Mouse (Mus musculus): ENCODE results near the gene Ddx11. TPM values are rescaled to one million over a fixed set of nuclear protein-coding genes. Genes with fewer than 3 reads are reported as not detected.

The Ddx11 gene
- total and polyA plus RNA-seq, 3 experiments: 8.9 to 28.1 (median 22.9) TPM

GRCm38 (mm10) chr17:66108198-66108597, 15.1 kb upstream of the Ddx11 start:
- TF ChIP-seq CTCF (IDR thresholded peaks at IDR 0.05; ENCODE audit: low read depth, low read length): no peak
- no peak for TF ChIP-seq TAL1 (conservative IDR thresholded peaks at IDR 0.05; ENCODE audit: low read depth, low read length)
- no peak for TF ChIP-seq GATA1 (IDR thresholded peaks at IDR 0.05; ENCODE audit: borderline replicate concordance, low read length)
- TF ChIP-seq GATA2 (IDR thresholded peaks at IDR 0.05; ENCODE audit: borderline replicate concordance, low read depth, low read length): no peak
- no peak for TF ChIP-seq POLR2AphosphoS5 (IDR thresholded peaks at IDR 0.05; ENCODE audit: insufficient replicate concordance, low read depth, low read length)
- H3K9me3 ChIP-seq (replicated peaks): no peaks in the 10 kb centered on the region
- no peak overlapping the region for H3K4me3 ChIP-seq (ENCODE audit: low read depth, low read length)
- peaks cover 3% of the 10 kb centered on the region for H3K36me3 ChIP-seq (replicated peaks)
- DNase-seq (ENCODE audit: low spot score) (no peak), ATAC-seq (ENCODE audit: extremely low read depth, insufficient number of reproducible peaks, low FRiP score, poor library complexity, severe bottlenecking) (no peak)
- H3K27me3 ChIP-seq (ENCODE audit: insufficient read depth, low read length): no peaks in the 10 kb centered on the region
- H3K4me1 ChIP-seq (ENCODE audit: insufficient read depth, low read depth, low read length): peaks cover 46% of the 10 kb centered on the region

- no peak for DNase-seq (ENCODE audit: low spot score)
- Histone ChIP-seq H3K4me1 (ENCODE audit: insufficient read depth, low read depth, low read length) (peaks cover 50% of the 10 kb centered on the region), H3K9me3 (replicated peaks) (no peaks in the 10 kb centered on the region), H3K4me3 (ENCODE audit: low read depth, low read length) (peak overlapping the region; percentile 94), H3K27me3 (ENCODE audit: insufficient read depth, low read length) (no peaks in the 10 kb centered on the region), H3K36me3 (replicated peaks) (peaks cover 26% of the 10 kb centered on the region)
- ATAC-seq (ENCODE audit: extremely low read depth, insufficient number of reproducible peaks, low FRiP score, poor library complexity, severe bottlenecking): no peak
- TF ChIP-seq POLR2AphosphoS5 (IDR thresholded peaks at IDR 0.05; ENCODE audit: insufficient replicate concordance, low read depth, low read length) (no peak), GATA2 (IDR thresholded peaks at IDR 0.05; ENCODE audit: borderline replicate concordance, low read depth, low read length) (no peak), GATA1 (IDR thresholded peaks at IDR 0.05; ENCODE audit: borderline replicate concordance, low read length) (no peak), CTCF (IDR thresholded peaks at IDR 0.05; ENCODE audit: low read depth, low read length) (no peak), TAL1 (conservative IDR thresholded peaks at IDR 0.05; ENCODE audit: low read depth, low read length) (no peak)
Measured at GRCm38 (mm10) chr17:66110746-66111145, 12.6 kb upstream of the Ddx11 start.

- Histone ChIP-seq H3K4me1 (ENCODE audit: insufficient read depth, low read depth, low read length) (peaks cover 49% of the 10 kb centered on the region), H3K36me3 (replicated peaks) (peaks cover 34% of the 10 kb centered on the region), H3K4me3 (ENCODE audit: low read depth, low read length) (peak within 1 kb of the TSS; percentile 94), H3K27me3 (ENCODE audit: insufficient read depth, low read length) (no peaks in the 10 kb centered on the region), H3K9me3 (replicated peaks) (no peaks in the 10 kb centered on the region)
- ATAC-seq (ENCODE audit: extremely low read depth, insufficient number of reproducible peaks, low FRiP score, poor library complexity, severe bottlenecking): peak; percentile 94
- DNase-seq (ENCODE audit: low spot score): peak; percentile 90
- TF ChIP-seq GATA1 (IDR thresholded peaks at IDR 0.05; ENCODE audit: borderline replicate concordance, low read length) (no peak), GATA2 (IDR thresholded peaks at IDR 0.05; ENCODE audit: borderline replicate concordance, low read depth, low read length) (no peak), TAL1 (conservative IDR thresholded peaks at IDR 0.05; ENCODE audit: low read depth, low read length) (no peak), CTCF (IDR thresholded peaks at IDR 0.05; ENCODE audit: low read depth, low read length) (no peak), POLR2AphosphoS5 (IDR thresholded peaks at IDR 0.05; ENCODE audit: insufficient replicate concordance, low read depth, low read length) (no peak)
Measured at GRCm38 (mm10) chr17:66111402-66111959, 11.8 kb upstream of the Ddx11 start, which contains the start of gene Washc1. Gene Washc1 (plus strand): TSS chr17:66111545.

GRCm38 (mm10) chr17:66112166-66112565, 11.2 kb upstream of the Ddx11 start:
- no peak for ATAC-seq (ENCODE audit: extremely low read depth, insufficient number of reproducible peaks, low FRiP score, poor library complexity, severe bottlenecking)

GRCm38 (mm10) chr17:66118991-66119390, 4.3 kb upstream of the Ddx11 start:
- Histone ChIP-seq H3K27me3 (ENCODE audit: insufficient read depth, low read length) (no peaks in the 10 kb centered on the region), H3K4me3 (ENCODE audit: low read depth, low read length) (no peak overlapping the region), H3K9me3 (replicated peaks) (no peaks in the 10 kb centered on the region), H3K4me1 (ENCODE audit: insufficient read depth, low read depth, low read length) (peaks cover 21% of the 10 kb centered on the region), H3K36me3 (replicated peaks) (peaks cover 73% of the 10 kb centered on the region)
- no peak for DNase-seq (ENCODE audit: low spot score)
- no peak for TF ChIP-seq POLR2AphosphoS5 (IDR thresholded peaks at IDR 0.05; ENCODE audit: insufficient replicate concordance, low read depth, low read length)
- no peak for TF ChIP-seq TAL1 (conservative IDR thresholded peaks at IDR 0.05; ENCODE audit: low read depth, low read length)
- TF ChIP-seq CTCF (IDR thresholded peaks at IDR 0.05; ENCODE audit: low read depth, low read length): no peak
- no peak for TF ChIP-seq GATA1 (IDR thresholded peaks at IDR 0.05; ENCODE audit: borderline replicate concordance, low read length)
- TF ChIP-seq GATA2 (IDR thresholded peaks at IDR 0.05; ENCODE audit: borderline replicate concordance, low read depth, low read length): no peak
- no peak for ATAC-seq (ENCODE audit: extremely low read depth, insufficient number of reproducible peaks, low FRiP score, poor library complexity, severe bottlenecking)

More at GRCm38 (mm10) chr17:66112166-66112565, 11.2 kb upstream of the Ddx11 start:
- Histone ChIP-seq H3K4me3 (ENCODE audit: low read depth, low read length) (peak overlapping the region; percentile 94), H3K36me3 (replicated peaks) (peaks cover 41% of the 10 kb centered on the region), H3K9me3 (replicated peaks) (no peaks in the 10 kb centered on the region), H3K4me1 (ENCODE audit: insufficient read depth, low read depth, low read length) (peaks cover 45% of the 10 kb centered on the region), H3K27me3 (ENCODE audit: insufficient read depth, low read length) (no peaks in the 10 kb centered on the region)
- DNase-seq (ENCODE audit: low spot score): no peak
- TF ChIP-seq GATA2 (IDR thresholded peaks at IDR 0.05; ENCODE audit: borderline replicate concordance, low read depth, low read length): no peak

GRCm38 (mm10) chr17:66120701-66121100, 2.6 kb upstream of the Ddx11 start:
- Histone ChIP-seq H3K36me3 (replicated peaks) (peaks cover 63% of the 10 kb centered on the region), H3K27me3 (ENCODE audit: insufficient read depth, low read length) (no peaks in the 10 kb centered on the region), H3K4me1 (ENCODE audit: insufficient read depth, low read depth, low read length) (peaks cover 31% of the 10 kb centered on the region), H3K9me3 (replicated peaks) (no peaks in the 10 kb centered on the region), H3K4me3 (ENCODE audit: low read depth, low read length) (no peak overlapping the region)
- ATAC-seq (ENCODE audit: extremely low read depth, insufficient number of reproducible peaks, low FRiP score, poor library complexity, severe bottlenecking): no peak
- DNase-seq (ENCODE audit: low spot score): no peak
- TF ChIP-seq GATA2 (IDR thresholded peaks at IDR 0.05; ENCODE audit: borderline replicate concordance, low read depth, low read length) (no peak), TAL1 (conservative IDR thresholded peaks at IDR 0.05; ENCODE audit: low read depth, low read length) (no peak), POLR2AphosphoS5 (IDR thresholded peaks at IDR 0.05; ENCODE audit: insufficient replicate concordance, low read depth, low read length) (no peak), CTCF (IDR thresholded peaks at IDR 0.05; ENCODE audit: low read depth, low read length) (no peak), GATA1 (IDR thresholded peaks at IDR 0.05; ENCODE audit: borderline replicate concordance, low read length) (no peak)
